Mouse (Mus musculus) lung, postnatal 25 days (tissue): ENCODE data around the gene Itih1.

Experiments used
- DNase-seq: peaks from one replicate; pipeline ENCODE4 v3.0.0; 2022; ENCODE audit warnings: low spot score

The Itih1 gene

GRCm38 (mm10) chr14:30904307-30904706 lies 38.8 kb downstream of the Itih1 start:
- DNase-seq, result no peak

GRCm38 (mm10) chr14:30903036-30903435 lies 40.1 kb downstream of the Itih1 start:
- no peak for DNase-seq

GRCm38 (mm10) chr14:30902628-30903027 lies 40.5 kb downstream of the Itih1 start:
- no peak for DNase-seq

GRCm38 (mm10) chr14:30899972-30900371 lies 43.1 kb downstream of the Itih1 start:
- no peak for DNase-seq

- DNase-seq, result peak; percentile 93
Observed at GRCm38 (mm10) chr14:30888271-30888732, 54.8 kb downstream of the Itih1 start.

GRCm38 (mm10) chr14:30886204-30886603 lies 56.9 kb downstream of the Itih1 start, which contains the start of gene Itih4:
TSS of gene Itih4 (plus strand) at chr14:30886476.
- DNase-seq, result no peak

- DNase-seq, result no peak
Observed at GRCm38 (mm10) chr14:30885298-30885697, 57.8 kb downstream of the Itih1 start.

- DNase-seq, result no peak
Observed at GRCm38 (mm10) chr14:30881718-30882108, 61.4 kb downstream of the Itih1 start.

GRCm38 (mm10) chr14:30880811-30881717 lies 62.0 kb downstream of the Itih1 start:
- DNase-seq, result peak; percentile 74

- DNase-seq, result no peak
Observed at GRCm38 (mm10) chr14:30880251-30880650, 62.8 kb downstream of the Itih1 start.

- no peak for DNase-seq
Observed at GRCm38 (mm10) chr14:30879794-30880193, 63.3 kb downstream of the Itih1 start.
